Mouse (Mus musculus): Measurements from ENCODE around the gene Tulp1. TPM values are rescaled to one million over a fixed set of nuclear protein-coding genes. Genes with fewer than 3 reads are reported as not detected.

Gene Tulp1
- polyA plus RNA-seq, 1 experiment from 2014 or later, result 1.5 TPM

DNA sequence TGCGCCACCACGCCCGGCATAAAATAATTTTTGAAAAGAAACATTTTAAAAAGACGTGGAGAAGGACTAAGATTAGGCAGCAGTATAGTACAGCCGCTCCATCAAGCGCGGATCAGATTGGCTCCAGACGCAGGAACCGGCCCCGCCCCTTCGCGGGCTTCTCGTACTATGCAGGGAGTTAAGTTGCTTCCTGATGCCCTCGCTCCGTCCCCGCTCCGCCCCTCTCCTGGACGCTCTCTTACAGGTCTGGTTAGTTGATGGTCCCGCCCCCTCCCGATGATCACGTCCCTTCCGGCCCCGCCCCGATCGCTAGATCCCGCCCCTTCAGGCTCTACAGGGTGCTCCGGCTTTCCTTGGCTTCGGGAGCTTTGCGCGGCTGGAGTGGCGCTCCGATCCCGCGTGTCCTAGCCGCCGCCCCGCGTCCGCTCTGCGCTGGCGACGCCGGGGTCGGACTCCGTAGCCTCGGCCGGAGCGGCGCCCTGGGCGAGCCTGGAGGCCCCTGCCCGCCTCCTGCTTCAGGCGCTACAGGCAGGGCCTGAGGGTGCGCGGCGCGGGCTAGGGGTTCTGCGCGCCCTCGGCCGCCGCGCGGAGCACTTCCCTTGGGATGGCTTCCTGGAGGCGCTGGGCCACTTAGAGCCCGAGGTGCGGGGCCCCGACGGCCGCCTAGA, 51.7 kb downstream of the Tulp1 start, which contains the start of gene Fance:
Gene Fance (plus strand): TSS at position 308 of the 668 bp plus-strand sequence.
- H3K9ac ChIP-seq (replicated peaks; ENCODE audit: low read depth, low read length), result peak within 1 kb of the TSS; percentile 84
- peak within 1 kb of the TSS; percentile 81 for H3K4me3 ChIP-seq (replicated peaks; ENCODE audit: low read length)
- peak within 1 kb of the TSS; percentile 54 for H3K4me2 ChIP-seq (ENCODE audit: low read length)
- peaks cover 19% of the 10 kb centered on the region for H3K4me1 ChIP-seq (replicated peaks; ENCODE audit: control insufficient read depth, insufficient read depth, low read length)
- no peaks in the 10 kb centered on the region for H3K9me3 ChIP-seq (ENCODE audit: control insufficient read depth, low read length)
- 0 out of 2 replicates have a peak, but pooled peaks cover 2% of the 10 kb centered on the region for H3K36me3 ChIP-seq (ENCODE audit: control insufficient read depth, insufficient read depth)
- under 1% methylated on average over 68 of the region's 69 CpGs for WGBS
- peak; percentile 98 for ATAC-seq
- no peaks in the 10 kb centered on the region for H3K27me3 ChIP-seq (replicated peaks; ENCODE audit: control insufficient read depth, insufficient read depth, low read length)
- H3K27ac ChIP-seq (ENCODE audit: low read length), result peak within 1 kb of the TSS; percentile 89

DNA sequence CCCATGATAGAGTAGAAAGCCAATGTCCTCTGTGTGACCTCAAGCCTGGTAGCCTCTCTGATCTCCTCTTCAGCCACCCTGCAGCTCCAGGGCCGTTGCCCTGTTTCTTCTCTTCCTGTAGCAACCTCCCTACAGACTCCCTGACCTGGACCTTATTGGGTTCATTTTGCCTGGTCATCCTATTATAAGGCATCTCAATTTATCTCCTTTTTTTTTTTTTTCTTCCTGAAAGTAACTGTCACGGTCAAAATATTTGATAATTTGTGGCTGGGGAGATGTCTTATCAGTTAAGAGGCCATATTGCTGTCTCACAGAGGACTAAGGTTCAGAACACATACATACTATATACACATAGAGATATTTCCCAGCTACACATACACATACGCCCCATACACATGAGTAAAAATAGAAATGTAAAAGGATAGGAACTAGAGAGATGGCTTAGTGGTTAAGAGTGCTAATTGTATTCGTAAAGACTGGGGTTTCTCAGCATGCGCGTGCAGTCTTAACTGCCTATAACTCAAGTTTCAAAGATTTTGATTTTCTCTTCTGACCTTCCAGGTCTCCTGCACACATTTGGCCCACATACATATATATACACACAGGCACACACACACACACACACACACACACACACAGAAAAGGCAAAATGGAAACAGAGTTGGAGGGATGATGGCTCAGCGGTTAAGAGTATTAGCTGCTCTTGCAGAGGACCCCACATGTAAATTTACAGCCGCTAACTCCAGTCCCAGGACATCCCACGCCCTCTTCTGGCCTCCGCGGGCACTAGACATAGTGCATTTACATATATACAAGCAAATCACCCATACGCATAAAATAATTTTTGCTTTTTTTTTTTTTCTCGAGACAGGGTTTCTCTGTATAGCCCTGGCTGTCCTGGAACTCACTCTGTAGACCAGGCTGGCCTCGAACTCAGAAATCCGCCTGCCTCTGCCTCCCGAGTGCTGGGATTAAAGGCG, 52.5 kb downstream of the Tulp1 start:
- peak; percentile 10; the same call in 1 of the 2 replicates for ATAC-seq
- Histone ChIP-seq H3K4me3 (replicated peaks; ENCODE audit: low read length) (peak overlapping the region; percentile 81), H3K27me3 (replicated peaks; ENCODE audit: control insufficient read depth, insufficient read depth, low read length) (no peaks in the 10 kb centered on the region), H3K9ac (replicated peaks; ENCODE audit: low read depth, low read length) (peak overlapping the region; percentile 22), H3K4me2 (ENCODE audit: low read length) (peak overlapping the region; percentile 54), H3K4me1 (replicated peaks; ENCODE audit: control insufficient read depth, insufficient read depth, low read length) (peaks cover 19% of the 10 kb centered on the region), H3K36me3 (ENCODE audit: control insufficient read depth, insufficient read depth) (no peaks in the 10 kb centered on the region), H3K9me3 (ENCODE audit: control insufficient read depth, low read length) (no peaks in the 10 kb centered on the region), H3K27ac (ENCODE audit: low read length) (peak overlapping the region; percentile 60; the same call in 1 of the 2 replicates)
- WGBS, result 28% methylated on average over 16 of the region's 17 CpGs

DNA sequence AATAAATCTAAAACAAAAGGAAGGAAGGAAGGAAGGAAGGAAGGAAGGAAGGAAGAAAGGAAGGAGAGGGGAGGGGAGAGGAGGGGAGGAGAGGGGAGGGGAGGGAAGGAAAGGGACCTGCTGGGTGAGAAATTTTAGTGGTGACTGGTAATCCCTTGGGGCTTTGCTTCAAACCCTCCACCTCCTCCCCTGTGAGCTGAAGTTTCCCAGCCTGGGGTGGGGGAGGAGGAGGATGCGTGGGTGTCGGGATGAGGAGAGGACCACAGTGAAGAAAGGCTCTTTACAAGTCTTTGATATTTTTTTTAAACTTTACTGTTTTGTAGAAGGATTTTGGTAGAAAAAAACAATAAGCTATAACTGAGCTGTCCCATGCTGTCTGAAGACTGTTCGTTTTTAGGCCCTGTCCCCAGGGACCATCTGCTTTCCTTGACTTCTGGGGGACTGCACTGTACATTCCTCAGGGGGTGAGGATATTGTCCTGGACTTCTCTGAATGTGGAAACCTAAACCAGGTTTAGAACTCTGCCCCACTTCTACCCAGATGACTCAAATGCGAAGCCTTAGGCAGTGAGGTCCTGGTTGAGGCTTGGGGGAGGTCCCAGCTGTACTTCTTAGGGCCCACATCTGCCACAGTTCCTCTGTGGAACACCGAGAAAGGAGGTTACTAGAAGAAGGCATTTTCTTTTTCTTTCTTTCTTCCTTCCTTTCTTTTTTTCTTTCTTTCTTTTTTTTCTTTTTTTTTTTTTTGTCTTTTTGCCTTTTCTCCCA, 53.5 kb downstream of the Tulp1 start:
- ATAC-seq, result no peak
- 76% methylated on average over 5 of the region's 5 CpGs for WGBS
- Histone ChIP-seq H3K9ac (replicated peaks; ENCODE audit: low read depth, low read length) (no peak overlapping the region), H3K4me1 (replicated peaks; ENCODE audit: control insufficient read depth, insufficient read depth, low read length) (peaks cover 19% of the 10 kb centered on the region), H3K27me3 (replicated peaks; ENCODE audit: control insufficient read depth, insufficient read depth, low read length) (no peaks in the 10 kb centered on the region), H3K4me2 (ENCODE audit: low read length) (no peak overlapping the region), H3K27ac (ENCODE audit: low read length) (no peak overlapping the region), H3K36me3 (ENCODE audit: control insufficient read depth, insufficient read depth) (no peaks in the 10 kb centered on the region), H3K9me3 (ENCODE audit: control insufficient read depth, low read length) (no peaks in the 10 kb centered on the region), H3K4me3 (replicated peaks; ENCODE audit: low read length) (no peak overlapping the region)

DNA sequence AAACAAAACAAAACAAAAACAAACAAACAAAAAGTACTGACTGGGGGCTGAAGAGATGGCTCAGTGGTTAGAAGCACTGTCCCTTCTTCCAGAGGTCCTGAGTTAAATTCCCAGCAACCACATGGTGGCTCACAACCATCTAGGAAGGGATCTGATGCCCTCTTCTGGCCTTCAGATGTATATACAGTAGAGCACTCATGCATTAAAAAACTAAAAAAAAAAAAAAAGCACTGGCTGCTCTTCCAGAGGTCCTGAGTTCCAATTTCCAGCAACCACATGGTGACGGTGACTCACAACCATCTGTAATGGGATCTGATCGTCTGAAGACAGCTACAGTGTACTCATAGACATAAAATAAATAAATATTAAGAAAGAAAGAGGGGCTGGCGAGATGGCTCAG, 54.2 kb downstream of the Tulp1 start:
- Histone ChIP-seq H3K9ac (replicated peaks; ENCODE audit: low read depth, low read length) (no peak overlapping the region), H3K36me3 (ENCODE audit: control insufficient read depth, insufficient read depth) (no peaks in the 10 kb centered on the region), H3K27ac (ENCODE audit: low read length) (no peak overlapping the region), H3K4me2 (ENCODE audit: low read length) (no peak overlapping the region), H3K4me3 (replicated peaks; ENCODE audit: low read length) (no peak overlapping the region), H3K4me1 (replicated peaks; ENCODE audit: control insufficient read depth, insufficient read depth, low read length) (peaks cover 19% of the 10 kb centered on the region), H3K27me3 (replicated peaks; ENCODE audit: control insufficient read depth, insufficient read depth, low read length) (no peaks in the 10 kb centered on the region), H3K9me3 (ENCODE audit: control insufficient read depth, low read length) (no peaks in the 10 kb centered on the region)
- 80% methylated on average over 3 of the region's 3 CpGs for WGBS
- ATAC-seq, result no peak

DNA sequence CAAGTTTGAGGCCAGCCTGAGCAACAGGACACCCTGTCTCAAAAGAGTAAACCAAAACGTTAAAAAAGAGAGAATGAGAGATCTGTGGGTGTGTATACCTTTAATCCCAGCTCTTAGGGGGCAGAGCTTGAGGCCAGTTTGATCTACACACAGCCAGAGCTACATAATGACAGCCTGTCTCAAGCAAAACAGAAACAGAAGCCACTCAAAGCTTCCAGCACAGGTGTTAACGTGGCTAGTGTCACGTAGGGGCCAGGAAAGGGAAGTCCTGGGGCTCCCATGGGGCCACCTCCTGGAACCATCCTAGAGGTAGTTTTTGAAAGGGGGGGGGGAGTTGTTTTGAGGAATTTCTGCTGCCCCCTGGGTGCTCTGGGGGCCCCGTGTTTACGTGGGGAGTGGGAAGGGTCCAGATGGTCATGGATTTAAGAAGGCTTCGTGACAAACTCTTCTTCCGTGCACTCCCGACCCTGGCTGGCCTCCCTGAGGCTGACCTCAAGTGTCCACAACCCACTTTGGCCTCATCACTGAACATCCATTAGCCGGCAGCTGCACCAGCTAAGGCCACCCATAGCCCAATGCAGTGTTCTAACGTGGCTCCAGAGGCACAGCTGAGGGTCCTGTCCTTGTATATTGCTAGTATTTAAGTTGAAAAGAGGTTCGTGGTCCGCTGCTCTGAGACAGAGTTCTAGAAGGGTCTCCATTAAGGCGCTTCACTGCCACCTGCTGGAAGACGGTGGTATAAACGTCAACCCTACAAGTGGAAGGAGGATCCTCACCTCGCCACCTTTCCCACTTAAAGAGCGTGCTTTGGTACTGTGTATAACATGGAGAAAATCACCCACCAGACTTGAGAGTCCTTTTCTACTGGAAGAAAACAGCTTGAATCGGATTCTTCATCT, 56.5 kb downstream of the Tulp1 start:
- no peak overlapping the region for H3K4me3 ChIP-seq (replicated peaks; ENCODE audit: low read length)

DNA sequence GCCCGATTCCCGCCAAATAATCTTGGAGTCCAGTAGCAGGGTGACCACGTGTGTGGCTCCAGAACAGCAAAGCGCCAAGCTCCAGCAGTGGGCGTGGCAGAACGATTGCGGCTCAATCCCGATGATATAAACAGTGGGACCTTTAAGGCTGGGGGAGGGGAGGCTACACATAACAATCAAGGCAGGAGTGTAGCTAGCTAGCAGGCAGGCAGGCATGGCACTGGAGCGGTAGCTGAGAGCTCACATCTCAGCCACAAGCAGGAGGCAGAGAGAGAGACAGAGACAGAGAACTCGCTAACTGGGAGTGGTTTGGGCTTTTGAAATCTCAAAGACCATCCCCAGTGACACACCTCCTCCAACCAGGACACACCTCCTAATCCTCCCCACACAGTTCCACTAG, 59.9 kb downstream of the Tulp1 start:
- no peak overlapping the region for H3K9ac ChIP-seq (replicated peaks; ENCODE audit: low read depth, low read length)
- no peak overlapping the region for H3K27ac ChIP-seq (ENCODE audit: low read length)
- H3K36me3 ChIP-seq (ENCODE audit: control insufficient read depth, insufficient read depth), result no peaks in the 10 kb centered on the region
- H3K4me2 ChIP-seq (ENCODE audit: low read length), result no peak overlapping the region
- no peaks in the 10 kb centered on the region for H3K9me3 ChIP-seq (ENCODE audit: control insufficient read depth, low read length)
- WGBS, result 50% methylated on average over 10 of the region's 10 CpGs
- 0 out of 2 replicates have a peak, but pooled peaks cover 2% of the 10 kb centered on the region for H3K4me1 ChIP-seq (replicated peaks; ENCODE audit: control insufficient read depth, insufficient read depth, low read length)
- no peaks in the 10 kb centered on the region for H3K27me3 ChIP-seq (replicated peaks; ENCODE audit: control insufficient read depth, insufficient read depth, low read length)
- ATAC-seq, result no peak
- no peak overlapping the region for H3K4me3 ChIP-seq (replicated peaks; ENCODE audit: low read length)

More for the DNA sequence above, 56.5 kb downstream of the Tulp1 start:
- peak overlapping the region; percentile 13; the same call in 1 of the 2 replicates for H3K4me2 ChIP-seq (ENCODE audit: low read length)
- no peaks in the 10 kb centered on the region for H3K9me3 ChIP-seq (ENCODE audit: control insufficient read depth, low read length)
- WGBS, result 18% methylated on average over 18 of the region's 18 CpGs
- ATAC-seq, result no peak
- peak overlapping the region; percentile 17; the same call in 1 of the 2 replicates for H3K9ac ChIP-seq (replicated peaks; ENCODE audit: low read depth, low read length)
- H3K4me1 ChIP-seq (replicated peaks; ENCODE audit: control insufficient read depth, insufficient read depth, low read length), result 0 out of 2 replicates have a peak, but pooled peaks cover 7% of the 10 kb centered on the region
- H3K36me3 ChIP-seq (ENCODE audit: control insufficient read depth, insufficient read depth), result no peaks in the 10 kb centered on the region
- H3K27ac ChIP-seq (ENCODE audit: low read length), result no peak overlapping the region
- no peaks in the 10 kb centered on the region for H3K27me3 ChIP-seq (replicated peaks; ENCODE audit: control insufficient read depth, insufficient read depth, low read length)

Other genes starting within 250 kb of the Tulp1 start
- 4.7 and 4.9 TPM in 2 replicates for gene Scube3, start 223.1 kb downstream of the Tulp1 start, polyA plus RNA-seq (2015; fragmentation: Nextera tagmentation; extraction: Ambion mirVana)
- 34.4 and 40.3 TPM in 2 replicates for gene Zfp523, start 188.1 kb downstream of the Tulp1 start, polyA plus RNA-seq (2015; fragmentation: Nextera tagmentation; extraction: Ambion mirVana)
- gene Def6, start 157.4 kb downstream of the Tulp1 start, polyA plus RNA-seq (2015; fragmentation: Nextera tagmentation; extraction: Ambion mirVana), result 4.5 and 4.6 TPM in 2 replicates
- gene Ppard, start 132.5 kb downstream of the Tulp1 start, polyA plus RNA-seq (2015; fragmentation: Nextera tagmentation; extraction: Ambion mirVana), result 1.2 and 1.3 TPM in 2 replicates
- gene Fance, start 51.7 kb downstream of the Tulp1 start, polyA plus RNA-seq (2015; fragmentation: Nextera tagmentation; extraction: Ambion mirVana), result 20.9 and 25.0 TPM in 2 replicates
- 354 and 367 TPM in 2 replicates for gene Rpl10a, start 36.8 kb downstream of the Tulp1 start, polyA plus RNA-seq (2015; fragmentation: Nextera tagmentation; extraction: Ambion mirVana)
- 1.5 and 1.8 TPM in 2 replicates for gene Tead3, start 14.4 kb downstream of the Tulp1 start, polyA plus RNA-seq (2015; fragmentation: Nextera tagmentation; extraction: Ambion mirVana)
- 39.3 and 41.7 TPM in 2 replicates for gene Fkbp5, start 152.3 kb upstream of the Tulp1 start, polyA plus RNA-seq (2015; fragmentation: Nextera tagmentation; extraction: Ambion mirVana)
- gene Armc12, start 165.6 kb upstream of the Tulp1 start, polyA plus RNA-seq (2015; fragmentation: Nextera tagmentation; extraction: Ambion mirVana), result not detected in 2 replicates
- gene Clpsl2, start 184.2 kb upstream of the Tulp1 start, polyA plus RNA-seq (2015; fragmentation: Nextera tagmentation; extraction: Ambion mirVana), result not detected in 2 replicates
- not detected in 2 replicates for gene Clps, start 195.5 kb upstream of the Tulp1 start, polyA plus RNA-seq (2015; fragmentation: Nextera tagmentation; extraction: Ambion mirVana)
- gene Lhfpl5, start 210.4 kb upstream of the Tulp1 start, polyA plus RNA-seq (2015; fragmentation: Nextera tagmentation; extraction: Ambion mirVana), result 5.3 and 8.3 TPM in 2 replicates

Data from forebrain, embryonic 16.5 days (tissue).